Mouse (Mus musculus): ENCODE measurements around the gene Tnk1. TPM values are rescaled to one million over a fixed set of nuclear protein-coding genes. Genes with fewer than 3 reads are reported as not detected.
"Not testable (repeated sequence)": the region's sequence is repeated elsewhere in the genome, so short reads cannot be mapped to it uniquely, and the experiment has no call there.

Gene Tnk1
- polyA plus RNA-seq, 1 experiment: 15.4 TPM

GRCm38 (mm10) chr11:69878952-69879351, 20.4 kb upstream of the Tnk1 start:
- DNase-seq (ENCODE audit: low spot score): no peak

GRCm38 (mm10) chr11:69878399-69878798, 19.9 kb upstream of the Tnk1 start:
- no peak for DNase-seq (ENCODE audit: low spot score)

GRCm38 (mm10) chr11:69877878-69878277, 19.3 kb upstream of the Tnk1 start, which contains the start of gene Tmem95:
Gene Tmem95 (minus strand): TSS chr11:69878018.
- no peak for DNase-seq (ENCODE audit: low spot score)

- peak; percentile 75 for DNase-seq (ENCODE audit: low spot score)
Observed at GRCm38 (mm10) chr11:69876867-69877266, 18.3 kb upstream of the Tnk1 start.

- DNase-seq (ENCODE audit: low spot score): no peak
Observed at GRCm38 (mm10) chr11:69876186-69876585, 17.7 kb upstream of the Tnk1 start.

- DNase-seq (ENCODE audit: low spot score): no peak
Observed at GRCm38 (mm10) chr11:69872451-69872850, 13.9 kb upstream of the Tnk1 start.

GRCm38 (mm10) chr11:69871822-69872221, 13.3 kb upstream of the Tnk1 start:
- DNase-seq (ENCODE audit: low spot score): no peak

GRCm38 (mm10) chr11:69870289-69871069, 11.9 kb upstream of the Tnk1 start:
- DNase-seq (ENCODE audit: low spot score): no peak

GRCm38 (mm10) chr11:69867335-69867734, 8.8 kb upstream of the Tnk1 start:
- no peak for DNase-seq (ENCODE audit: low spot score)

- no peak for DNase-seq (ENCODE audit: low spot score)
Observed at GRCm38 (mm10) chr11:69865561-69865960, 7.0 kb upstream of the Tnk1 start.

GRCm38 (mm10) chr11:69864138-69864860, 5.8 kb upstream of the Tnk1 start:
- DNase-seq (ENCODE audit: low spot score): no peak

GRCm38 (mm10) chr11:69863729-69864128, 5.2 kb upstream of the Tnk1 start:
- not testable (repeated sequence) for DNase-seq (ENCODE audit: low spot score)

GRCm38 (mm10) chr11:69855347-69855746, 3.2 kb downstream of the Tnk1 start:
- no peak for DNase-seq (ENCODE audit: low spot score)

GRCm38 (mm10) chr11:69854680-69855079, 3.9 kb downstream of the Tnk1 start:
- DNase-seq (ENCODE audit: low spot score): no peak

GRCm38 (mm10) chr11:69853994-69854393, 4.5 kb downstream of the Tnk1 start:
- DNase-seq (ENCODE audit: low spot score): no peak

- DNase-seq (ENCODE audit: low spot score): no peak
Observed at GRCm38 (mm10) chr11:69850754-69851153, 7.8 kb downstream of the Tnk1 start.

GRCm38 (mm10) chr11:69849884-69850283, 8.6 kb downstream of the Tnk1 start:
- DNase-seq (ENCODE audit: low spot score): no peak

- no peak for DNase-seq (ENCODE audit: low spot score)
Observed at GRCm38 (mm10) chr11:69849128-69849527, 9.4 kb downstream of the Tnk1 start.

GRCm38 (mm10) chr11:69848021-69848420, 10.5 kb downstream of the Tnk1 start:
- no peak for DNase-seq (ENCODE audit: low spot score)

- DNase-seq (ENCODE audit: low spot score): no peak
Observed at GRCm38 (mm10) chr11:69846738-69847688, 11.5 kb downstream of the Tnk1 start.

GRCm38 (mm10) chr11:69846198-69846680, 12.3 kb downstream of the Tnk1 start, which contains the start of gene Plscr3:
Gene Plscr3 (plus strand): TSS chr11:69846376.
- peak; percentile 92 for DNase-seq (ENCODE audit: low spot score)

GRCm38 (mm10) chr11:69838714-69839104, 19.8 kb downstream of the Tnk1 start:
- DNase-seq (ENCODE audit: low spot score): no peak
